Mouse (Mus musculus) urinary bladder, postnatal 36 days (tissue): ENCODE measurements around the gene Srpk3.
A peak's percentile ranks its signal among the peaks of the same experiment; 100 is the strongest.
"Not testable (repeated sequence)": the region's sequence is repeated elsewhere in the genome, so short reads cannot be mapped to it uniquely, and the experiment has no call there.

Source experiments
- DNase-seq, 2 experiments: peaks; one replicate each; pipeline ENCODE4 v3.0.0; 2022; ENCODE audit warnings: low spot score in 2 of 2, mixed read lengths in 1 of 2

The Srpk3 gene

DNA sequence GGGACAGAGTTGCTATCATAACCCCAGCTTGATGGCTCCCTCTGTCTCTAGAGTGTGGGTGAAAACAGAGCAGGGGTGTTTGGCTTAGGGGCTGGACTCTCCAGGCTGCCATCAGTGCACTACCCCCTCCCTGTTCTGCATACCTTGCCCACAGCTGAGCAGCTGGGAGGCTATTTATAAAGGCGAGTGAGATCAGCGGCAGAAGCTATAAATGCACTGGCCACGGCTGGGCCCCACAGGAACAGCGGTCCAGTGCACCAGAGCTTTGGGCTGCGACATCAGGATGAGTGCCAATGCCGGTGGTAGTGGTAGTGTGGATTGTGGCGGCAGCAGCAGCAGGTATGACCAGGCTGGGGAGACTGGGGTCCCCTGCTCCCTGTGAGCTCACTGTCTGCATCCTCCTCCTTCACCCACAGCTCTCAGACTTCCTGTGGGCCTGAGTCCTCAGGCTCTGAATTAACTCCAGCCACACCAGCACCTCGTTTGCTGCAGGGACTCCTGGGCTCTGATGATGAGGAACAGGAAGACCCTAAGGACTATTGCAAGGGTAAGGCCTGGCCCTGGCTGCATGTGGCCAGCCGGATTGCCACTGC lies at the start of gene Srpk3:
Gene Srpk3 (plus strand): TSS at position 238 of the 593 bp plus-strand sequence.
- DNase-seq = no peak

DNA sequence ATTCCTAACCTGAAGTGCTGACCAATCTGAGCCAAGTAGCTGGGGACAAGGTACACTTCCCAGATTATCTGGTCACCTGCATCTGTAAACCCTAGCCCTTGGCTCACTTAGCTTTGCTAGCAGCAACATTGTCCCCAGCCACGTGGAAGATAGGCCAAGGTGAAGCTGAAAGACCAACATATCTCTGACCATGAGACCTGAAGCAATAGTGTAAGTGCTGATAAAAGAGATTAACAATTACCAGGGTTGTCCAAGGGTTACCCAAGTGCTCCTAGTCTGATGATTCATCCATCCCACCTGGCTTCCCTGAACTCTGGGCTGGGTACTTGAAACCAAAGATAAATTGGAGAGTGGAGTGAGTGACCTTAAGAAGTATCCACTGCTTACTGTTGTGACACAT lies 43.3 kb upstream of the Srpk3 start:
- no peak for DNase-seq

DNA sequence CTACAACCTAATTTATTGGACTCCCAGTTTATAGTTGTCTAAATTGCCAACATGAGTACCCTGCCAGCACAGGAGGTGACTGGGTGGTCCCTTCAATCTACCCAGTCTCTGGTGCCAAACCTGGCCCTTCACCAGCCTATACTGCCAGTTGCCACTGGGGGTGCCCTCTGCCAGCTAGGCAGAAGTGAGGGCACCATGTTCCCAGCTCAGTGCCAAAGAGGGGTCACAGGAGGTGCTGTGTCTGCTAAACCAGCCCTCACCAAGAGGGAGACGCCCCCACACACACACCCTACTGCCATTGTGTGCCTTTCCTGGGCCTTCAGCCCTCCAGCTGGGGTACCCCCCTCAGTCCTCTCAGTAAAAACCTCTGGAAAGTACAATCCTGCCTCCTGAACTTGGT lies 36.0 kb upstream of the Srpk3 start:
- DNase-seq = no peak

DNA sequence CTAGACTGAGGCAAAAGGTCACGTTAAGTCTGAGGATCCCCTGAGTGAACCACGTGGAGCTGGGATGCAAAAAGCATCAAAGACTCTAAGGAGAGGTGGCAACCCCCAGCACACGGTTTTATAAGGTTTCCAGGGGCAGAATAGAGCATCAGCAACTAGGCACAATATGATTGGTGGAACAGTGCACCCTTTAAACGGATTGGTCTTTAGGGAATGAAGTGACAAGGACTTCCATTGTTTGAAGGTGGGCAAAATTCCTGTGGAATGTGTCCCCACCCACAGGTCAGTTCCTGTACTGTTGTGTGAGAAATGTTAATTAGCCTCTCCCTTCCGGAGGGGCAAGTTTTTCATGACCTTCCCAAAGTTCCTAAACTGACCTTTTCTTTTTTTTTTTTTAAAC lies 35.1 kb upstream of the Srpk3 start:
- no peak for DNase-seq

GRCm38 (mm10) chrX:73739841-73740240 lies 34.4 kb upstream of the Srpk3 start:
- DNase-seq = not testable (repeated sequence)

GRCm38 (mm10) chrX:73744774-73745481 lies 29.3 kb upstream of the Srpk3 start:
- no peak for DNase-seq

GRCm38 (mm10) chrX:73748977-73749376 lies 25.2 kb upstream of the Srpk3 start:
- no peak for DNase-seq

DNA sequence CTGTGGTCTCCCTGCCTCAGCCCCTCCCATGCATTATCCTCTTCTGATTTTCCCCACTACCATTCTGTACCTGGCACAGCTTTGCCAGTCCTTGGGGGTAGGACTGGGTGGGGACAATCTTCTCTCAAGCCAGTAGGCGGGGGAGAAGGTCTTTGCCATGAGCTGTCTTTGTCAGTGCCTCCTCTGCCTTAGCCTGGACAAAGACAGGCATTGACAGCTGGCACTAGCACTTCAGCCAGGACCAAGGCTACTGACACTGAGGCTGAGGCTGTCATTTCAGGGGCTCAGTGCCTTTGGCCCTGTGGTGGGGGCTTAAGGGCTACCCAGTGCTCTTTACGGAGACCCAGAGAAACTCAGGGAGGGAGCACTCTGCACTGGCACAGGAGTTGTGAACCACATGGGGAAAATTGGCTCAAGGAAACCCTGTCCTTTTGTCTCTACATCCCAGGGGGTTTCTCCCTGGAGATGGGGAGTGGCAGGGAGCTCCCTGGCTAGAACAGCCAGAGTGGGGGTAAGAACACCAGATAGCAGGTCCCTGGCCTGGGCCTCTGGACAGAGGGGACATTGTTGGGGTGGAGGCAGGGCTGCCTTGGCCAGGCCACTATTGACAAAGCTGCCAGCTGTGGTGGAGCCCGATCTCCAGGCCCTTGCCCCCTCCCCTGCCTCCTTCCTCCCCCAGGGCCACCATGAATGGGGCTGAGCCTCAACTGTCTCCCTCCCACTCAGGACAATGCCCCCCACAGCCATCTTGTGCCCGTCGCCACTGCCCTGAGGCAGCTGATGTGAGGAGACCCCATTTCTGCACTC lies 17.7 kb upstream of the Srpk3 start, which contains the start of gene Plxnb3:
Gene Plxnb3 (plus strand): TSS at position 757 of the 807 bp plus-strand sequence.
- DNase-seq = no peak

DNA sequence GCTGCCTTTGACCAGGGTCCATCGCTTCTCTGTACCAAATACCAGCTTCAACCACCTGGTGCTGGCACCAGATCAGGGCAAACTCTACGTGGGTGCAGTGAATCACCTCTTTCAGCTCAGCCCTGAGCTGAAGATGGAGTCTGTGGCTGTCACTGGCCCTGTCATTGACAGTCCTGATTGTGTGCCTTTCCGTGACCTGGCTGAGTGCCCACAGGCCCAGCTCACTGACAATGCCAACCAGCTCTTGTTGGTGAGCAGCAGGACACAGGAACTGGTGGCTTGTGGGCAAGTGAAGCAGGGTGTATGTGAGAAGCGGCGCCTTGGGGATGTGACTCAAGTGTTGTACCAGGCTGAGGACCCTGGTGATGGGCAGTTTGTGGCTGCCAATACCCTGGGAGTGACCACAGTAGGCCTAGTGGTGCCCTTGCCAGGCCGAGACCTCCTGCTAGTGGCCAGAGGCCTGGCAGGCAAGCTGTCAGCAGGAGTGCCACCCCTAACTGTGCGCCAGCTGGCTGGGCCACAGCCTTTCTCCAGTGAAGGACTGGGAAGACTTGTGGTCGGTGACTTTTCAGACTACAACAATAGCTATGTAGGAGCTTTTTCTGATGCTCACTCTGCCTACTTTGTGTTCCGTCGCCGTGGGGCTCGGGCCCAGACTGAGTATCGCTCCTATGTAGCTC lies 15.5 kb upstream of the Srpk3 start:
- DNase-seq = no peak

- DNase-seq = peak in 1 of 2 experiments; percentile 13
These were observed 8.9 kb upstream of the Srpk3 start for GRCm38 (mm10) chrX:73765311-73765710.

- DNase-seq = no peak
These were observed 6.9 kb upstream of the Srpk3 start for GRCm38 (mm10) chrX:73767267-73767666.

DNA sequence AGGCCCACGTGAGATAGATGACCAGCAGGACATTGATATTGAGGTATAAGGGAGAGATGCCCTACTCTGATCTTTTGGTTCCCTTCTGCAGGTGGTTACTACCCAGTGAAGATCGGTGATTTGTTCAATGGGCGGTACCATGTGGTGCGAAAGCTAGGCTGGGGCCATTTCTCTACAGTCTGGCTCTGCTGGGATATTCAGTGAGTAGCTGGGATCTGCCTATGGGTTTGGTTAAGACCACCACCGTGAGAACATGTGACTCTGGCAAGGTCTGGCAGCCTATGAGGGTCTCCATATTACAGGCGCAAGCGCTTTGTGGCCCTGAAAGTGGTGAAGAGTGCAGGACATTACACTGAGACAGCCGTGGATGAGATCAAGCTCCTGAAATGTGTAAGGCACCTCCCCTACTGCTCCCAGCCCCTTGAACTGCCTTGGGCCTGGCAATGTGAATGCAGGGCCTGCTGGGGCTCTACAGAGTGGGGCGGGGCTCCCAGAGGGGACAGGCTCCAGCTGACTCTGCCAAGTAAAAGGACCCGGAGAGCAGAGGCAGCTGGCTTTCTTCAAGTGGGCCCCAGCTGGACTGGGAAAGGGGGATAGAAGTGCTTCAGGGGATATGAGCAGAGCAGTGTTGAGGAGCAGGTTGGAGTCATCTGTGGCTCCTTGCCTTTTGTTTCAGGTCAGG lies 738 bp downstream of the Srpk3 start:
- DNase-seq = no peak

- no peak for DNase-seq
These were observed 8.0 kb downstream of the Srpk3 start for GRCm38 (mm10) chrX:73782227-73782626.

- DNase-seq = no peak
These were observed 11.5 kb downstream of the Srpk3 start for GRCm38 (mm10) chrX:73785666-73786065.

DNA sequence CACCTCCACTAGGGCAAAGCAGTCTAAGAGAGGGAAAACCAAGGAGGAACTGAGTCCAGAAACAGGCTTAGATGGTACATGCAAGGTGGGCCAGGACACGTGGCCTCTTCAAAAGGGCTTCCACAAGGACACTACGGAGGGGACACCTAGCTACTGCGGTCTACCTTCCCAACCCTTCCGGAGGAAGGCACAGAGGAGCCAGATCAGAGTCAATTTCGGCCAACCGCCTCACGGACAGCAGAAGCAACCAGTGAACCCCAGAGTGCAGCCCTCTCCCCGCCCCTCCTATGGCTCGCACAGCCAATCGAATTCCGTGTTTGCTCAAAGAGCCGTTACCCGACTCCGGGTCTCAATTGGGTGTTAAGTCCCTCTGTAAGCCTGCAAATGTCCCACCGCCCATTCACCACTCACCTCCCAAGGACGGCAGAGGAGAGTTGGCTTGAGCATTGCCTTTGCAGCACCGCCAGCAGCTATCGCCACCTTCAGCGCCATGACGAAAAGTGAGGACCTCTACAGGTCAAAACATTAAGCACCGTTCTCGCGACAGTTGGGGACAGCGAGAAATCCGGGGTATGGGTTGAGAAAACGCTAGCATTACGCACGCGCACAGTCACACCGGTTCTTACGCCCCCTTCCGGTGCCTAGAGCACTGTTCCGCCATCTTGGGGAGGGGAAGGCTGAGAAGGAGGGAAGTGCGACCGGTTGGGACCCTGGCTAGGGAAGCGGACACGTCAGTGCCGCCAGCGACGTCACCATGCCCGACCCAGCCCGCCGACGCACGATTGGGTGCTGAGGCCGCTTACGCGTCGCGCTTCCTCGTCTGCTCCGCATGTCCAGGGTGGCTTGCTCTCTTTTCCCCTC lies 12.4 kb downstream of the Srpk3 start, which contains the start of the genes Idh3g and Ssr4:
Gene Idh3g (minus strand): TSS at position 534 of the 861 bp plus-strand sequence.
Gene Ssr4 (plus strand): TSS at position 665 of the 861 bp plus-strand sequence.
- DNase-seq = peak; percentile 88 to 91

DNA sequence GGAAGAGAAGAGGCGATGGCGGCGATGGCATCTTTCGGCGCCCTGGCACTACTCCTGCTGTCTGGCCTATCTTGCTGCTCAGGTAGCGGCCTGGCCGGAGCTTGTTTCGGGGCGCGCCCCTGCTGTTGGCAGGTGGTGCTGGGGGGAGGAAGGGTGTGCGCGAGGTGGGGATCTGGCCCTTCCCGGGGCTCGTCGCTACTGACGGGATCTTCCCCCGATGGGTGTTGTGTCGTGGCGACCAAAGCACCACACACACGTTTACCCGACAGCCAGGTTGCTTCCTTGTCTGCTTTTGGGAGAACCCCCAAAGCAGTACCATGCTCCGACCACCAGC lies 13.0 kb downstream of the Srpk3 start:
- no peak for DNase-seq

GRCm38 (mm10) chrX:73788501-73788900 lies 14.3 kb downstream of the Srpk3 start:
- no peak for DNase-seq

GRCm38 (mm10) chrX:73793039-73793438 lies 18.8 kb downstream of the Srpk3 start:
- no peak for DNase-seq

- no peak for DNase-seq
These were observed 19.3 kb downstream of the Srpk3 start for GRCm38 (mm10) chrX:73793505-73793904.

- DNase-seq = no peak
These were observed 23.3 kb downstream of the Srpk3 start for GRCm38 (mm10) chrX:73797511-73797910.
